Mouse (Mus musculus) regulatory T cell (primary cell): ENCODE data around the gene Olfr775.

Source experiments
- in situ Hi-C: fragments of 300-600 bp; cut with MboI, MseI; formaldehyde crosslinking; loops from one replicate; pipeline ENCODE4 v1.15.1; 2025; ENCODE audit warnings: high pct_unique_total_duplicates

The Olfr775 gene

DNA sequence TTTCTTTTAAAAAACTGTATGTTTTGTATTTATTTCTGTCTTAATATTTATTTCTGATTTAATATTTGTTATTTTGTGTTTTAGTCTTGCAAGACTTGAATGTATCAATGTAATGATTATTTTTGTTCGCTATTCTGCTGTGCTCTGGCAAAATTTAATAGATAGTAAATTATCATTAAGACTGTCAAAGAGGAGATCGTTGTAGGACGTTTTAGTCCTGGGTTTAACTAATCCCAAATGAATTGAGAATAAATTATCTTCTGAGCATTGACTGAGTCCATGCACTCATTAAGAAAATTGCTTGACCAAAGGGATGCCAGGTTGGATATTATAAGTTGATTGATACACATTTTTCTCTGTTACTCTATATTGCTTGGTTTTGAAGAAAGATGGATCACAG, at the start of gene Olfr775:
TSS of gene Olfr775 (plus strand) at position 301 of the 400 bp plus-strand sequence.
- in situ Hi-C loops, result no loop called here

DNA sequence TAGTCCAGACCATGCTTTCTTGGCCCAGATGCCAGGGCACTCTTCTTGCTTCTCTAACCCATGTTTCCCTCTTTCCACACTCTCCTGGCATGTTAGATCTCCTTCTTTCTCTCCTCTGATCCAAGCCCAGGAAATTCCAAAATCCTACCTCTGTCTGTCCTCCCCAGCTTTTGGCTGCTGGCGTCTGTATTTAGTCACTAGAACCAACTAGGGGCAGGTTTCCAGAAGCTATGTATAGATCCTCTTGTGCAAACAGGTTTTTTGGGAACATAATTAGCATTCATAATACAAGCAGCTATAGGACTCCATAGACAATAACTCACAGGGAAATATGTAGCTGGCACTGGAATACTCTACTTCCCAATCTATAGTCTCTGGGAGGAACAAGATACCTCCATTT, 17.5 kb upstream of the Olfr775 start:
- in situ Hi-C loops, result no loop called here

GRCm38 (mm10) chr10:129235904-129236303, 12.3 kb upstream of the Olfr775 start, which contains the start of gene Olfr774:
TSS of gene Olfr774 (plus strand) at chr10:129236204.
- in situ Hi-C loops, result no loop called here

DNA sequence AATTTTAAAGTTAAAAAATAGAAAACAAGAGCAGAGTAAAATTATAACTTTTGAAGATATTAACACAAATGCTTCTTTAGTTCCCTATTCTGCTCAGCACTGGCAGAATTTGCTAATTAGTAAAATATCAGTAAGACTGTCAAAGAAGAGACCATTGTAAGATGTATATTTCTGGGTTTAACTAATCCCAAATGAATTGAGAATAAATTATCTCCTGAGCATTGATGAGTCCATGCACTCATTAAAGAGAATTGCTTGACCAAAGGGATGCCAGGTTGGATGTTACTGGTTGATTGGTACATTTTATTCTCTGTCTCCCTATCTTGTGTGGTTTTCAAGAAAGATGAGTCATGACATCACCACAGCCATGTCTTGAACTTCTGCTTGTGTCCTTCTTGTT, 10.6 kb downstream of the Olfr775 start, which contains the start of gene Olfr776:
TSS of gene Olfr776 (plus strand) at position 301 of the 400 bp plus-strand sequence.
- in situ Hi-C loops, result no loop called here

DNA sequence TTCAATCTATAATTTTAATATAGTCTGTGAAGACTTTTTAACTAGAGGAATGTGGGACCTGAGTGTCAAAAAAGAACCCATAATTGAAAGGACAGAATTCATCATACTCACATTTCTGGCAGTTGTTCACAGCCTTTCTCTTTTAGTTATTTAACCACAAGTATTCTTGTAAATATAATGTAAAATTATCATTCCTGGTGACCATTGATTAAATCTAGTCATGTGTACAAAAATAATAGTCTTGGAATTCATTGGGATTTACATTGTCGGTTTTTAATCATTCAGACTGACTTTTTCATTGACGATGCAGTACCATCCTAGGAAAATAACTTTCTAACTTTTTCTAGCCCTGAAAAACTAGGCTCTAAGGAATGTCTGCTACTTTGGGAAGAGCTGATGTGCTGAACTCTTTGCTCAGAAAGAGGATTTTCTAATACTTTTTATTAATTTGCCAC, 22.9 kb downstream of the Olfr775 start, which contains the start of gene Olfr777:
TSS of gene Olfr777 (minus strand) at position 405 of the 455 bp plus-strand sequence.
- in situ Hi-C loops, result no loop called here
